Mouse (Mus musculus): ENCODE data around the gene Them7. TPM values are rescaled to one million over a fixed set of nuclear protein-coding genes. Genes with fewer than 3 reads are reported as not detected.

Gene Them7
- polyA plus RNA-seq, 1 experiment from 2014 or later: 0.55 TPM

DNA sequence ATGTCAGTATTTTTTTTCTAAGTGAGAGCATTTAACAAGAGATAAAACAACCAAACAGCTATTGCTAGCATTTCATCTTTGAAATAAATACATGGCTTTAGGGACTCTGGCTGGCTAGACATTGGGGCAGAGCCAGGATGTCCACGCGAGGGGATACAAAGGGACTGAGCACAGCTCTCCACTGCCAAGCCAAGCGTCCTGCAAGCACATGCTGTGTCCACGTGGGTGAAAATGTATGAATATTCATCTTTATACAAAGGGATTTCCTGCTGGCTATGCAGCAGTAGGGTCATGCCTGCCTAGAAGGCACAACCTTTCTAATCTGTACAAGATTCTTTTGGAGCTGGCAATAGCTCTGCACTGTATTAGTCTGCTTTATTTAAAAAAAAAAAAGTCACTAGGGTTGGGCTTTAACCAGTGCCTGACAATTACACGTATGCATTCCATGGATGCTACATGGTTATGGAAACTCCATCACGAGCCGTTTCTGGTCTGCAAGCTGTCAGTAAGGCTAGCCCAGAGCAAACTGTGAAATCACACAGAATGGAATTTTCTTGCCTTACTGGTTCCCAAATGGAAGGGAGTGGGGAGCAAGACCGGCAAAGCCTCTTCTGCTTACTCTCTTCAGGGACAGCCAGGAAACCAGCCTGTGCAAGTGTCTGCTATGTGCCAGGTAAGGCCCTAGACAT is 192.7 kb downstream of the Them7 start:
- 72% methylated on average over 8 of the region's 8 CpGs for WGBS
- H3K9me3 ChIP-seq: no peaks in the 10 kb centered on the region
- H3K4me3 ChIP-seq: no peak overlapping the region
- H3K27ac ChIP-seq: no peak overlapping the region
- no peaks in the 10 kb centered on the region for H3K36me3 ChIP-seq (replicated peaks)
- peaks cover 27% of the 10 kb centered on the region for H3K4me1 ChIP-seq
- no peaks in the 10 kb centered on the region for H3K27me3 ChIP-seq (ENCODE audit: poor library complexity, severe bottlenecking)
- no peak for DNase-seq (ENCODE audit: extremely low spot score, low spot score)

DNA sequence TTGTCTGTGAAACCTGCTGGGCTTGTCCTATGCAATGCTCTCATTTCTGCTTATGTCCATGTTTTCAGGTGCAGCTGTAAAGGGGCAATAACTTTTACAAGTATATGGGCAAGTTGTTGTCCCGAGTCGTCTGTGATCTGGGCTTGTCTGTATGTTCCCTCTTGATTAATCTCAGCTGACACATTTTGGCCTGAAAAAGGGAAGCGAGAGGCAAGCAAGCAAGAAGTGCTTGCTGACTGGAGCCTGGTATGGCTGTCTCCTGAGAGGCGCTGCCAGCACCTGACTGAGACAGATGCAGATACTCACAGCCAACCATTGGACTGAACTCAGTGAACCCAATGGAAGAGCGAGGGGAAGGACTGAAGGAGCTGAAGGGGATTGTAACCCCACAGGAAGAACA is 193.5 kb downstream of the Them7 start:
- Histone ChIP-seq H3K27me3 (ENCODE audit: poor library complexity, severe bottlenecking) (no peaks in the 10 kb centered on the region), H3K4me3 (no peak overlapping the region), H3K27ac (no peak overlapping the region), H3K36me3 (replicated peaks) (no peaks in the 10 kb centered on the region), H3K9me3 (no peaks in the 10 kb centered on the region), H3K4me1 (peaks cover 27% of the 10 kb centered on the region)
- 81% methylated on average over 5 of the region's 5 CpGs for WGBS
- no peak for DNase-seq (ENCODE audit: extremely low spot score, low spot score)

- 93% methylated on average over 12 of the region's 12 CpGs for WGBS
- DNase-seq (ENCODE audit: extremely low spot score, low spot score): no peak
Measured at GRCm38 (mm10) chr2:105418629-105419227, 194.6 kb downstream of the Them7 start.

DNA sequence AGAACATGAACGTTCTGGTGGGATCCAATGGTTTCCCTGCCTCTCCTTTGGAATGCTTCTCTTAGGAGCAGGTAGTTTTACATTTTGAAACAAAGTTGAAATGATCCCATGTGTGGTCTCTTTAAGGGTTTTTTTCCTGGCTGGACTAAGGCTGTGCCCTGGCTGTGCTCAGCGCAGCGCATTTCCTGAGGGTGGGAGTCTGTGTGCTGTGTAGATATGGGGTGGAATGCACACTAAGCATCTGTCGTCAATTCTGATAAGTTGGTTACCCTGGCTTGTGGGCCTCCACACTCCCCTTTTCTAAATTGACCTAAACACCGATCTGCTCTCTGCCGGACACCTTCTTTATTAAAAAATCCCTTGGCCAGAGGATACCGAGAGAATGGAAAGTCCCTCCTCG is 203.3 kb downstream of the Them7 start:
- DNase-seq (ENCODE audit: extremely low spot score, low spot score): no peak
- H3K4me3 ChIP-seq: no peak overlapping the region
- H3K9me3 ChIP-seq: no peaks in the 10 kb centered on the region
- peaks cover 28% of the 10 kb centered on the region for H3K27me3 ChIP-seq (ENCODE audit: poor library complexity, severe bottlenecking)
- WGBS: 78% methylated on average over 8 of the region's 8 CpGs
- H3K27ac ChIP-seq: no peak overlapping the region
- no peaks in the 10 kb centered on the region for H3K36me3 ChIP-seq (replicated peaks)
- H3K4me1 ChIP-seq: peaks cover 3% of the 10 kb centered on the region; the same call in 1 of the 2 replicates

More at GRCm38 (mm10) chr2:105418629-105419227, 194.6 kb downstream of the Them7 start:
- Histone ChIP-seq H3K4me3 (no peak overlapping the region), H3K36me3 (replicated peaks) (no peaks in the 10 kb centered on the region), H3K27ac (no peak overlapping the region), H3K27me3 (ENCODE audit: poor library complexity, severe bottlenecking) (no peaks in the 10 kb centered on the region), H3K9me3 (no peaks in the 10 kb centered on the region), H3K4me1 (peaks cover 27% of the 10 kb centered on the region)

DNA sequence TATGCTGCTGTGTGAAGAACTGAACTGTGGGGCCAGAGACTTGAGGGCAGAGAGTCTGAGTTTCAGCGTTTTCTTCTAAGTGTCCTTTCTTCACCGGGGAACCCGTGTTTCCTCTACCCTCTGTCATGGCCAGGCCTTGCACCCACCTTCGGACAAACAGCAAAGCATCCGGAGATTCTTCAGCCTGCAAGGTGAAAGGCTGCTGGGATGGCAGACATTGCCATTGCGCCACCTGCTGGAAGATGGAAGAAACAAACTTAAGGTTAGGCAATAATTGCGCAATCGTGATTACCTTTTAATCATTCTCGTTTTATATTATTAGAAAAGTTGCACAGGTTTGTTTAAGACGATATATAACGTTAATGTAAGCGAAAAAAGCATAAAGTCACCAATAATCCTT is 203.9 kb downstream of the Them7 start:
- Histone ChIP-seq H3K27ac (no peak overlapping the region), H3K27me3 (ENCODE audit: poor library complexity, severe bottlenecking) (peaks cover 28% of the 10 kb centered on the region), H3K4me3 (no peak overlapping the region), H3K9me3 (no peaks in the 10 kb centered on the region), H3K36me3 (replicated peaks) (no peaks in the 10 kb centered on the region), H3K4me1 (peaks cover 6% of the 10 kb centered on the region)
- DNase-seq (ENCODE audit: extremely low spot score, low spot score): peak; percentile 63
- WGBS: 7% methylated on average over 12 of the region's 12 CpGs

- Histone ChIP-seq H3K4me3 (no peak overlapping the region), H3K9me3 (no peaks in the 10 kb centered on the region), H3K27me3 (ENCODE audit: poor library complexity, severe bottlenecking) (peaks cover 31% of the 10 kb centered on the region), H3K4me1 (peaks cover 11% of the 10 kb centered on the region), H3K36me3 (replicated peaks) (no peaks in the 10 kb centered on the region), H3K27ac (no peak overlapping the region)
- 22% methylated on average over 6 of the region's 6 CpGs for WGBS
- DNase-seq (ENCODE audit: extremely low spot score, low spot score): no peak
Measured at GRCm38 (mm10) chr2:105428467-105428866, 204.3 kb downstream of the Them7 start.

Other genes with a start within 250 kb of the Them7 start
- gene Eif3m, start 207.2 kb upstream of the Them7 start, polyA plus RNA-seq (2016; fragmentation: Nextera tagmentation; extraction: Ambion mirVana): 313 and 318 TPM in 2 replicates
- not detected in 2 replicates for gene Gm11060, start 132.3 kb upstream of the Them7 start, polyA plus RNA-seq (2016; fragmentation: Nextera tagmentation; extraction: Ambion mirVana)
- 0.12 and 0.21 TPM in 2 replicates for gene Wt1, start 97.8 kb upstream of the Them7 start, polyA plus RNA-seq (2016; fragmentation: Nextera tagmentation; extraction: Ambion mirVana)
- 110 and 111 TPM in 2 replicates for gene Rcn1, start 175.0 kb downstream of the Them7 start, polyA plus RNA-seq (2016; fragmentation: Nextera tagmentation; extraction: Ambion mirVana)

Data from forebrain, embryonic 10.5 days (tissue).